Mouse (Mus musculus): ENCODE data around the gene Babam2.

DNA sequence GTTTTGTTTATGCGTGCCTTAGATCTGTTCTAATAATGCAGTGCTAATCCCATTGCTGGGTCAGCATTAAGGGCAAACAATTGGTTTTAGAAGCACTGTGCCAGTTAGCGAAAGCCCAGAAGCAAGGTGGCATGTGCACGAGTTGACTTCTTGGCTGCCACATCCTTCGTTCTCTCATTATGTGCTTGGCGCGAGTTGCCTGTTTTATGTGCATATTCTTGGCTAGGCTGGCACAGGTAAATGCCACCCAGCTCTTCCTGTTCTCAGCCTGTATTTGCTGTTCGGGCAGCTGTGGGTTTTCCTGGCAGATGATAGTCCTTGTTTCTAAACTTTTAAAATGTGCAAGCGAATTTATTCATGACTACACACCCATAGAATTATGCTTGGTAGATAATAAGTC is 262.4 kb downstream of the Babam2 start:
- TF ChIP-seq CTCF (IDR thresholded peaks at IDR 0.05; ENCODE audit: extremely low read depth, insufficient read length, insufficient replicate concordance, low read depth, low read length): no peak
- no peak for TF ChIP-seq POLR2A (IDR thresholded peaks at IDR 0.05; ENCODE audit: low read depth, low read length)

Measured in small intestine, adult 2 months (tissue).